Mouse (Mus musculus) kidney, postnatal 14 days (tissue): ENCODE results near the gene Slit3.

ENCODE experiments used
- DNase-seq: peaks from one replicate; pipeline ENCODE4 v3.0.0; 2022; ENCODE audit warnings: mixed read lengths

Slit3 gene

GRCm38 (mm10) chr11:35544112-35545064 is 423.4 kb downstream of the Slit3 start:
- peak; percentile 16 for DNase-seq

DNA sequence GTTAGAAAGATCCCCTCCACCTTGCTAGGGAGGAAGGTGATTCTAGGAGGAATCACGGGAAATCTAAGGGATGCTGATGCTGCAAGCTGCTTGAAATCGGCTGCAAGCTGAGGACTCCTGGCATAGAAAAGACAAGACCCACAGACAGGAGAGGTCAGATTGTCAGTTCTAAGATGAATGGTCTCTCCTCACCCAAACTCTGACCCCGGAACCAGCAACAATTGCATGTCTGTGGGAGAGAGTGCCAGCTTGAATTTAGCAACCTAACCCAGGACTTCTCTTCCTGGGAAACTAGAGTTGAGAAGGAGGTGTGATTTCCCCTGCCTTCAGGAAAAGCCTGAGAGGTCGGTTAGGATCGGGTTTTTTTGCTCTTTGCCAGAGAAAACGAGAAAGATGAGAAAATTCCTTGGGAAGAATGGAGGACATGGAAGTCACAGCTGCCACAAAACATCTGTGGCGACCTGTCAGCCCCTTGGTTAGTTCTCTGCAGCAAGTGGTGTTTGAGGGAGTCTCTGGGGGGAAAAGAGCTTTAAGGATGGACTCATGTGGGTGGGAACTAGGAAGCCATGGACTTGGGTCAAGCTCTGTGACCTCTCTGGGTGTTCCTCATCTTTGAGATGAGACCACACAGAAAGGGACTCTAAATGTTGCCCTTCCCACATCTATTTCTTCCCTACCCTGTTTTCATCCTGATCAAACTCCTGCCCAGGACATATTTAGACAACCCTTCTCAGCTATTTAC is 425.2 kb downstream of the Slit3 start:
- no peak for DNase-seq

GRCm38 (mm10) chr11:35550036-35550435 is 429.0 kb downstream of the Slit3 start:
- no peak for DNase-seq

DNA sequence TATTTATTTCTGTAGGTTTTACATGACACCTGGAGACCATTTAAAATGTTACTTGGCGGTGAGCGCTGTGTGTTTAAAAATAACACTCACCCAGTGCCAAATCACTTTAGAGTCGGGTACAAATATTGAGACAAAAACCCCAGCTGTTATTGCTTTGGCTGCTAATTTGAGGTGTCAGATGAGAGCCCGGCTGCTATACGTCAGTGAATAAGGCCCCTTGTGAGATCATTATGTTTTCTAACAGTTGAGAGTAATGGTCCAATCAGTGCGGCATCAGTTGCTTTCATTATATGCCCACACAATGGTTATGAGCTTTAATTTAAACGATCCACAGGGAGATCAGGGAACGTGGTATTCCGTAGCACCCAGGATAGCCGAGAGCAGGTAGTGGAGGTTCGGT is 435.2 kb downstream of the Slit3 start:
- DNase-seq, result no peak

DNA sequence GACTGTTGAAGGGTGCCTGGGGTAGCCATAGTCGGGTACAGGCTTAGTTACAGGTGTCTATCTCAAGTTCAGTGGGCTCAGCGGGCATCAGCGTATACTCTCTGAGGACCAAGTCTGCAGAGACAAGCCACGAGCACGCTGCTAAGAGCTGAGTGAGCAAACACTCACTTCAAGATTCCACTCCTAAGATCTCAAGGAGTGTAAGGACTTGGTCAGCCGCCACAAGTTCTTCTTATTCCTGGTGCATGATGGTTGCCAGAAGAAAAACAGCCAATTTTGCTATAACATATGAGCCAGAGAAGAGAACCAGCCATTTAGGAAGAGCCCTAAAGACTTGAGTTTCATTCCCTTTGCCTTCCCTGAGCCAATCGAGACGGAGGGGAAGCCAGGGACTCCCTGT is 436.5 kb downstream of the Slit3 start:
- DNase-seq, result no peak

GRCm38 (mm10) chr11:35558311-35558710 is 437.3 kb downstream of the Slit3 start:
- no peak for DNase-seq

- DNase-seq, result no peak
These were observed 438.4 kb downstream of the Slit3 start for GRCm38 (mm10) chr11:35559386-35559785.

DNA sequence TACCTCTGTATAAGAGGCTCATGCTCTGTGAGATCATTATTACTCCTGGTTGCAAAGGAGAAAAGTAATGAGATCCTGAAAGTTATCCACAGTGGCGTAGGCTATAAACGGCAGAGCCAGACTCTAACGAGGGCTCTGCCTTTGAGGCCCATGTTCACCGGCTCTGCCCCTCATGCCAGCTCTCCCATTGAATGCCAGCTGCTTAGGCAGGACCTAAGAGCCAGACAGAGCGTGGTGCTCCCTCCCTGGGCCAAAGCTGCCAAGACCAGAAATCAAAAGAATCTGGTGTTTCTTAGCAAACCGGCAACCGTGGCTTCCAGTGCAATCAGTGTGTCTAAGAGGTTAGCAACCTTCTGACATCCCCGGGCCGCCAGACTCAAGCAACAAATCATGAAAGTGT is 440.7 kb downstream of the Slit3 start:
- no peak for DNase-seq

DNA sequence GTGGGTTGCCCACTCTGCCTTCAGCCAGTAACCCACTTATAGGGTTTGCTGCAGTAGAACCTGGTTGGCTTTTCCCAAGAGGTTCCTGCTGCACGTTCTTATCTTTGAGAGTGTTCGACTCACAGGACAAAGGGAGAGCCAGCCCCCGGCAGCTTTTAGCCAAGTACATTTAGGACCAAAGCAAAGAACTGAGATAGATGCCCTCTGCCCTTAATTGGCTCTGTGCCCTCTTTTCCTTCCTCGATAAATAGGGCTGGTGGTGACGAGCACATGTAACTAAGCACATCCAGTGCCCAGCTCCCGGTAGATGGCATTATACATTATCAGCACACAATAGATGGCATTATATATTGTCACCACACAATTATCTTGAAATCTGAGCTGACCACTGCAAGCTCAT is 444.3 kb downstream of the Slit3 start:
- DNase-seq, result peak; percentile 16

- DNase-seq, result no peak
These were observed 445.7 kb downstream of the Slit3 start for GRCm38 (mm10) chr11:35566686-35567085.

DNA sequence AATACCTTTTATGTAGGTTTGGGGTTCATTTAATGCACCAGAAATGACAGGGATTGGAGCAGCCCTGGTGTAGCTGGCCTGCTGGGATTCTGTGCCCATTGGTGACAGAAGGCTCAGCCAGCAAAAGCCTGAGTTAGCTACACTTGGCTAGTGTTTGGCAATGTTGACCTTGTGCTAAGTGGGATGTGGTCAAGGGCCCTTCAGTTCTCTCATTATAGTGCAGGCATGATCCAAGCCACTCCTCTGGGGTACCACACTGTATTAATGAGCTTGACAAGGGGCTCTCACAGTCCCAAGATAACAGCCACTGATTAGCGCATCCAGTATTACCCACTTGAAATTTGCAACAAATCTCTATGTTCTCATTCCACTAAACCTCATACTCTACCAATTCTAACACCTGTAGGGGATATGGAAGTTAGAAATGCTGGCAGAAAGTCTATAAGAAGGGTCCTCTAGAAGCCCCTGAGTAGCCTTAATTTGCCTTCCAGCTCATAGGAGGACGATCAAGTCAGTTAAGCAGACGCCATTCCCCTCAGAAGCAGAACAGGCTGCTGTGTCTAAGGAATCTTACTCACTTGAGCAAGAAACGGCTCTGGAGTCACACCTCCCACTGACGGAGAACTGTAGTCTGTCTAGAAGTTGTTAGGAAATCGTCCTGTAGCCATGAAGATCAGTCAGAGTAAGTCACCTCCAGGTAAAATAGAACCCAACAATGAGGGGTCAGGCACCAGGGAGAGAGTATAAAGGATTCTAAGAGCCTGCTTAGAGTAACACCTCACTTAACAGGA is 448.3 kb downstream of the Slit3 start:
- no peak for DNase-seq

GRCm38 (mm10) chr11:35569957-35570356 is 448.9 kb downstream of the Slit3 start:
- DNase-seq, result no peak

DNA sequence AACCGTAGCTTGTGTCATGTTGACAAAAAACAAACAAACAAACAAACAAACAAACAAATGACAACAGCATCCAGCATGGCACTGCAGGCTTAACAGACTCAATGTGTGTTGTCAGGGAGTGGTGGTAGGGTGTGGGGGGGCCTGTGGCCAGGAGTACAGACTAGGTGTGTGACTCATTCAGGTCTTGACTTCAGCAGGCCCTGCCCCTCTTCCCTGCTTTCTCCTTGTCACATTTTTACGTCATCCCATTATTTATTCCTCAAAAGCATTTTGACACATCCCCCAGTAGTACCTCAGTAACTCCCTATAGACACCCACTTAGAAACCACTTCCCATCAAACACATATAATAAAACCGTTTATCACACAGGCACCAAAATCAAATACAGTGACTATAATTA is 450.9 kb downstream of the Slit3 start:
- no peak for DNase-seq

DNA sequence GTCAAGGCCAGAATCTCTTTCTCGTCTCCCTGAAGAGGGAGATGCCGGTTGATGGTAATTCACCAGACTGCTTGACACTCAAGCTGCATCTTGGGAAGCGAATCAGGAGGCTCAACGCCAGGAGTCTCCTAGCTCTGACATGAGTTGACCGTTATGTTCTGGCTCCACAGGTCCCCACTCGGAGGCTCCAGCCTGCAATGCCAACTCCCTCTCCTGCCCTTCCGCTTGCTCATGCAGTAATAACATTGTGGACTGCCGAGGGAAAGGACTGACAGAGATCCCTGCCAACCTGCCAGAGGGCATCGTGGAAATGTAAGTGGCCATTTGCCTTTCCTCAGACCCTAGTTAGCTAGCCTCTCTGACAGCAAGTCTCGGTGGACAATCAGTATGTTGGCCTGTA is 457.8 kb downstream of the Slit3 start:
- DNase-seq, result no peak

DNA sequence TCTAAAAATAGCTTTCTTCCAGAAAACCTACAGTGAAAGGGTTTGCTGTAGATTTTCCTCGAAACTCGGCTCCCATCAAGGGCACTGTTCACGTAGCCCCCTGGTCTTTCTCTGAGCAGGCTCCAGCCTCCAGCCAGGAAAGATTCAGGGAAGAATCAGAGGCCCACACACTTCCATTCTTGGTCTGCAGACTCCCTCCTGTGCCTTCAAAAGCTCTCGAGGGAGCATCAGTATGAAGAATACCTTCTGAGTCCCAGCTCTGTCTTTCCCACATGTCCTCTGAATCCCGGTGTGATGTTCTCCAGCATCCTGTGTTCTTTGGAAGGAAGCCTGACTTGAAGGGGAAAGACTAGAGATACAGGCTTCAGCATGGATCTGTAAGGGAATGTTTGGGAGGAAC is 461.6 kb downstream of the Slit3 start:
- DNase-seq, result no peak

GRCm38 (mm10) chr11:35583633-35584032 is 462.6 kb downstream of the Slit3 start:
- no peak for DNase-seq

DNA sequence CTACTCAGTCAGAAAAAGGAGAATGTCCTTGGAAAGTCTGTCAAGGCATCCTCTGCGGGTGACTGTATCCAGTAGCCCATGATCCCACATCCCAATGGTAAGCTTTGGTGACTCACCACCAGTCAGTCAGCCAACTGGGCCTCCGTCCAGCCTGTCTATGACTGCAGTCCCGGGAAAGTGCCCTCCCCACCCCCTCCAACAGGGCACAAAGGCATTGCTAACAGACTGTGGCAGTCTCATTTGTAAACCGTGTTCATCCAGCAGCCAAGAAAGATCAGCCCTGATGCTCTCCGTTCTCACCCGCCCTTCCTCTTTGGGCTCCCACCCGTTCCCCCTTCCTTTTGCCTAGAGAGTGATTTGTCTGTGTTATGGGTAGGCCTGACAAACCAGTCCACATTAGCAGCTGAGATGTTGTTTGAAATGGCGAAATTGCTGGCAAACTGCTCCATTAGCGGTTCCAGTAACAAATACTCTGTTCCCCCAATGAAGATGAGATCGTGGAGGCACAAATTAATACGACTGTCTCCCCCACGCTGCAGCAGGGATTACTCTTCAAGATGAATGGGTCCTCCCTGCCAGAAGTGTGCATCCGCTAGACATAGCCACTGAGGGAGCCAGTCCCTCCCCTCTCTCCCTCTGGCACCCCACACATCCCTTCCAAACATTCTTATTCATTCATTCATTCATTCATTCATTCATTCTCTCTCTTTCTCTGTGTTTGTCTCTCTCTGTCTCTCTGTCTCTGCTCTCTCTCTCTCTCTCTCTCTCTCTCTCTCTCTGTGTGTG is 466.3 kb downstream of the Slit3 start:
- peak; percentile 22 for DNase-seq

DNA sequence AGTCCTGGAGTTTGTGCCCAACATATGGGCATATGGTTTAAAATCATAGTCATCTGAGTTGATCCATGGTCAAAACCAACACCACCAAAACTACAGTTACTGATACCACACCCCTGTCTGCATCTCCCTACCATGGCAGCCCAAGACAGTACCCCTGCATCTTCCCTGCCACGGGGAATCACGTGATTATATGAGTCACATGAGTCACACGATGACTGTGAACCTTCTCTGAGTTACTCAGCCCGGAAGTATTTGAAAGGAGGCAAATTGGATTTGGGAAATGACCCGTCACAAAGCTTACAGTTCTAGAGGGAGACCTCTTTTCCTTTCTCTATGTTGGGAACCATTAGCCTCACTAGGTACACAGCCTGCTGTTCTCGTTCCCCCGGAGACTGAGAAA is 468.9 kb downstream of the Slit3 start:
- DNase-seq, result no peak

- no peak for DNase-seq
These were observed 472.4 kb downstream of the Slit3 start for GRCm38 (mm10) chr11:35593146-35594034.

GRCm38 (mm10) chr11:35596064-35596463 is 475.0 kb downstream of the Slit3 start:
- DNase-seq, result no peak

DNA sequence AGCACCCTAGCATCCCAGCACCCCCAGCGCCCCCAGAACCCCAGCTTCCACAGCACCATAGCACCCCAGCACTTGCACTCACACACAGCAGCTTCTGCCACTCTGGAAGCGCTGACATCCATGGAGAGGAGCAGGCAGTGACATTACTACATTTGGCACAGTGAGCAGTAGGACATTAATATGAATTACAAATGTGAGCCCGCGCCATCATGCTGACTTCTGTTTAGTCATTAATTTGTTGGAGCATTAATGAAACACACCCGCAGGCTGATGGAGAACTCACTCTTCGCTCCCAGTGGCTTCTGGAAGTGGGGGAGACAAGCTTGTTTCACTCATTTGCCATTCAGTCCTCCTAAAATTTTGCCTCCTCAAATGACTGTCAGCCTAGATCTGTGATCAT is 476.9 kb downstream of the Slit3 start:
- no peak for DNase-seq
